Mouse (Mus musculus): ENCODE measurements at regions not wholly inside any gene's neighbourhood (a gene's known extent, or its start where the extent isn't known, plus 50 kb on each side); places are given as distances from the start of the nearest gene placed in this dataset.
"Not testable (repeated sequence)": the region's sequence is repeated elsewhere in the genome, so short reads cannot be mapped to it uniquely, and the experiment has no call there.

GRCm38 (mm10) chr3:22285904-22286303, 209.5 kb downstream of the Tbl1xr1 start:
- Histone ChIP-seq H3K4me1 (ENCODE audit: control insufficient read depth, insufficient read depth, low read length) (no peaks in the 10 kb centered on the region), H3K27me3 (ENCODE audit: control insufficient read depth, insufficient read depth, low read length) (no peaks in the 10 kb centered on the region), H3K36me3 (replicated peaks; ENCODE audit: control insufficient read depth, insufficient read depth, low read depth, low read length) (no peaks in the 10 kb centered on the region), H3K4me2 (ENCODE audit: low read depth, low read length) (no peak overlapping the region), H3K9ac (replicated peaks; ENCODE audit: low read length) (no peak overlapping the region), H3K4me3 (ENCODE audit: low read depth, low read length) (no peak overlapping the region), H3K27ac (replicated peaks; ENCODE audit: low read depth, low read length) (no peak overlapping the region), H3K9me3 (replicated peaks; ENCODE audit: control insufficient read depth, low read length) (no peaks in the 10 kb centered on the region)
- WGBS = 84% methylated on average over 2 of the region's 2 CpGs
- ATAC-seq (replicated peaks; ENCODE audit: insufficient number of reproducible peaks, low FRiP score, low TSS enrichment, low read depth) = no peak
- DNase-seq (ENCODE audit: low spot score) = no peak

DNA sequence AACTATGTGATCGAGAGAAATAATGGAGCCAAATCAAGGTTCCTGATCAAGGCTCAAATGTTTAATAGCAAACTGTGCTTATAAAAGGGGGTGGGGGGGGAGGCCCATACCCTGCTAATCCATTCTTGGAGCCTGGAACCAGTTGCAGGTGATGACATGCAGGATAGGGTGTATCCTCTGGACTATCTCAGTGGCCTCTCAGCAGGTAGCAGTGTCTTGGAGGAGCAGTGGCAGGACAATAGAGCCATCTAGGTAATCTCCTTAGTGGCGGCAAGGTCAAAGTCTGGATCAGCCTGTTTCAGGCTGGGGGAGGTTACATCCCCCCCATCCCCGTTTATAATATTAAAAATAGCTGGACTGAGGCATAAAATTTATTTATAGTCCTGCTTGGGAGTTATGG, 217.0 kb downstream of the Tbl1xr1 start:
- no peaks in the 10 kb centered on the region for H3K27me3 ChIP-seq (ENCODE audit: control insufficient read depth, insufficient read depth, low read length)
- ATAC-seq (replicated peaks; ENCODE audit: insufficient number of reproducible peaks, low FRiP score, low TSS enrichment, low read depth) (no peak), DNase-seq (ENCODE audit: low spot score) (no peak)
- no peak overlapping the region for H3K9ac ChIP-seq (replicated peaks; ENCODE audit: low read length)
- no peaks in the 10 kb centered on the region for H3K9me3 ChIP-seq (replicated peaks; ENCODE audit: control insufficient read depth, low read length)
- H3K4me1 ChIP-seq (ENCODE audit: control insufficient read depth, insufficient read depth, low read length) = no peaks in the 10 kb centered on the region
- H3K4me2 ChIP-seq (ENCODE audit: low read depth, low read length) = no peak overlapping the region
- no peaks in the 10 kb centered on the region for H3K36me3 ChIP-seq (replicated peaks; ENCODE audit: control insufficient read depth, insufficient read depth, low read depth, low read length)
- H3K4me3 ChIP-seq (ENCODE audit: low read depth, low read length) = no peak overlapping the region
- H3K27ac ChIP-seq (replicated peaks; ENCODE audit: low read depth, low read length) = no peak overlapping the region
- WGBS = 78% methylated on average over 3 of the region's 3 CpGs

DNA sequence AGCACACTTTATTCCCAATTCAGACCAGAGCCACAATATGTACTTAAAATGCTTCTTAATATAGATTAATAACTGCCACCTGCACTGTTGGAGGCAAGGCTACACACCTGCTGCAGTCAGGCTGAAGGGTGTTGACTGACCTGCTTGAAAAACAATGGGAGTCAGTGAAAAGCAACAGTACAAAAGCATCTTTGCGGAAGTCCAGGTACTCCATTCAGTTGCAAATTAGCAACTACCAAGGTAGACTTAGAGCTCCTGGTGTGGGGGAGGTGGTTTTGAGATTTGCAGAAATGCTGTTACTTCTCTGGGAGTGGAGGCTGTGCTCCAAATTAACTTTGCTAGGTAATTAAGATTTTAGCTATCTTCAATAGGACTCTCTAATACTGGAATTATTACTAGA, 217.6 kb downstream of the Tbl1xr1 start:
- H3K4me1 ChIP-seq (ENCODE audit: control insufficient read depth, insufficient read depth, low read length); H3K27ac ChIP-seq (replicated peaks; ENCODE audit: low read depth, low read length); H3K9me3 ChIP-seq (replicated peaks; ENCODE audit: control insufficient read depth, low read length); DNase-seq (ENCODE audit: low spot score); H3K9ac ChIP-seq (replicated peaks; ENCODE audit: low read length); H3K36me3 ChIP-seq (replicated peaks; ENCODE audit: control insufficient read depth, insufficient read depth, low read depth, low read length); H3K4me2 ChIP-seq (ENCODE audit: low read depth, low read length); H3K4me3 ChIP-seq (ENCODE audit: low read depth, low read length); ATAC-seq (replicated peaks; ENCODE audit: insufficient number of reproducible peaks, low FRiP score, low TSS enrichment, low read depth); H3K27me3 ChIP-seq (ENCODE audit: control insufficient read depth, insufficient read depth, low read length): not testable (repeated sequence)
- 93% methylated on average over 1 of the region's 1 CpGs for WGBS

DNA sequence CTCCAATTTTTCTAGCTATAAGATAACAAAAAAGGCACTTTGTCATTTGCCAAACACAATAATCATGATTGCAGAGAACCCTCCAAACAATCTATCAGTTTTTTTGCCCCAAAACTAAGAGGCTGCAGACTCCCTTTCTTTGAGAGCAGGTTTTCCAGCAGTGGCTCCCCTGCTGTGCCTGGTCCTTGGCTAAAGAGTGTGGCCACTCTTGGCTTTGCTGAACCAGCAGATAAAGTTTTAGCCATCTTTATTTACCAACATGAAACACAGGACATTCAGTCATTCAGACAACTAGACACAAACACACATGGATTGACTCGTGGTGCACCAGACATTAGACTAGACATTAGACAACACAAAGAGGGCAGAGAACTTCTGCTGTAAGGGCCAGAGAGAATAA, 220.5 kb downstream of the Tbl1xr1 start:
- H3K4me1 ChIP-seq (ENCODE audit: control insufficient read depth, insufficient read depth, low read length); DNase-seq (ENCODE audit: low spot score); H3K9me3 ChIP-seq (replicated peaks; ENCODE audit: control insufficient read depth, low read length); H3K4me2 ChIP-seq (ENCODE audit: low read depth, low read length); H3K9ac ChIP-seq (replicated peaks; ENCODE audit: low read length); H3K36me3 ChIP-seq (replicated peaks; ENCODE audit: control insufficient read depth, insufficient read depth, low read depth, low read length); H3K27me3 ChIP-seq (ENCODE audit: control insufficient read depth, insufficient read depth, low read length); ATAC-seq (replicated peaks; ENCODE audit: insufficient number of reproducible peaks, low FRiP score, low TSS enrichment, low read depth); H3K27ac ChIP-seq (replicated peaks; ENCODE audit: low read depth, low read length); H3K4me3 ChIP-seq (ENCODE audit: low read depth, low read length): not testable (repeated sequence)
- WGBS = 89% methylated on average over 1 of the region's 1 CpGs

GRCm38 (mm10) chr3:22297831-22298230, 221.4 kb downstream of the Tbl1xr1 start:
- not testable (repeated sequence) for H3K4me3 ChIP-seq (ENCODE audit: low read depth, low read length); H3K27ac ChIP-seq (replicated peaks; ENCODE audit: low read depth, low read length); H3K9me3 ChIP-seq (replicated peaks; ENCODE audit: control insufficient read depth, low read length); H3K4me2 ChIP-seq (ENCODE audit: low read depth, low read length); ATAC-seq (replicated peaks; ENCODE audit: insufficient number of reproducible peaks, low FRiP score, low TSS enrichment, low read depth); H3K9ac ChIP-seq (replicated peaks; ENCODE audit: low read length); H3K4me1 ChIP-seq (ENCODE audit: control insufficient read depth, insufficient read depth, low read length); DNase-seq (ENCODE audit: low spot score); H3K36me3 ChIP-seq (replicated peaks; ENCODE audit: control insufficient read depth, insufficient read depth, low read depth, low read length); H3K27me3 ChIP-seq (ENCODE audit: control insufficient read depth, insufficient read depth, low read length)
- 82% methylated on average over 1 of the region's 1 CpGs for WGBS

DNA sequence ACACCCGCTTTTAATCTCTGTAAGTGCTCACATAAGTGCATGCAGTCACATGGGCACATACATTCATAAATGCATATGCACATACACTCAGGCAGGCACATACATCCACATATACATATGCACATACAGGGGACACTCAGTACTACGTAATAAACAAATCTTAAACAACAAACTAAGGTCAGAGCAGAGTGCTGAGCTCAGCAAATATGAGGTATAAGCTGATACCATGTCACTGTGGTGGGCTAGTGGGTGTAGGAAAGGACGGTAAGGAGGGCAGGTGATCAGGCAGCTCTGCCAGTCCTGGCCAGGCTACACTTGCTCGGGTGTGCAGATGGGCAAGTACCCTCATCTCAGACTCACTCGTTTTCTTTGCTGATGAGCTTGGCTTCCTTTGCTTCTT, 224.1 kb downstream of the Tbl1xr1 start:
- no peak overlapping the region for H3K9ac ChIP-seq (replicated peaks; ENCODE audit: low read length)

GRCm38 (mm10) chr3:22301991-22302517, 225.6 kb downstream of the Tbl1xr1 start:
- DNase-seq (ENCODE audit: low spot score) = no peak
- Histone ChIP-seq H3K4me3 (ENCODE audit: low read depth, low read length) (no peak overlapping the region), H3K4me2 (ENCODE audit: low read depth, low read length) (no peak overlapping the region), H3K27me3 (ENCODE audit: control insufficient read depth, insufficient read depth, low read length) (no peaks in the 10 kb centered on the region), H3K9ac (replicated peaks; ENCODE audit: low read length) (no peak overlapping the region), H3K9me3 (replicated peaks; ENCODE audit: control insufficient read depth, low read length) (no peaks in the 10 kb centered on the region), H3K4me1 (ENCODE audit: control insufficient read depth, insufficient read depth, low read length) (no peaks in the 10 kb centered on the region), H3K27ac (replicated peaks; ENCODE audit: low read depth, low read length) (no peak overlapping the region), H3K36me3 (replicated peaks; ENCODE audit: control insufficient read depth, insufficient read depth, low read depth, low read length) (no peaks in the 10 kb centered on the region)
- ATAC-seq (replicated peaks; ENCODE audit: insufficient number of reproducible peaks, low FRiP score, low TSS enrichment, low read depth) = no peak
- WGBS = 53% methylated on average over 5 of the region's 5 CpGs

More for the DNA sequence above, 224.1 kb downstream of the Tbl1xr1 start:
- no peaks in the 10 kb centered on the region for H3K27me3 ChIP-seq (ENCODE audit: control insufficient read depth, insufficient read depth, low read length)
- no peaks in the 10 kb centered on the region for H3K9me3 ChIP-seq (replicated peaks; ENCODE audit: control insufficient read depth, low read length)
- no peak overlapping the region for H3K27ac ChIP-seq (replicated peaks; ENCODE audit: low read depth, low read length)
- no peaks in the 10 kb centered on the region for H3K4me1 ChIP-seq (ENCODE audit: control insufficient read depth, insufficient read depth, low read length)
- WGBS = 92% methylated on average over 5 of the region's 5 CpGs
- no peak overlapping the region for H3K4me2 ChIP-seq (ENCODE audit: low read depth, low read length)
- DNase-seq (ENCODE audit: low spot score) (no peak), ATAC-seq (replicated peaks; ENCODE audit: insufficient number of reproducible peaks, low FRiP score, low TSS enrichment, low read depth) (no peak)
- no peak overlapping the region for H3K4me3 ChIP-seq (ENCODE audit: low read depth, low read length)
- H3K36me3 ChIP-seq (replicated peaks; ENCODE audit: control insufficient read depth, insufficient read depth, low read depth, low read length) = no peaks in the 10 kb centered on the region

- no peaks in the 10 kb centered on the region for H3K4me1 ChIP-seq (ENCODE audit: control insufficient read depth, insufficient read depth, low read length)
- WGBS = 44% methylated on average over 1 of the region's 1 CpGs
- no peaks in the 10 kb centered on the region for H3K9me3 ChIP-seq (replicated peaks; ENCODE audit: control insufficient read depth, low read length)
- no peak for ATAC-seq (replicated peaks; ENCODE audit: insufficient number of reproducible peaks, low FRiP score, low TSS enrichment, low read depth)
- no peak overlapping the region for H3K4me2 ChIP-seq (ENCODE audit: low read depth, low read length)
- no peak overlapping the region for H3K27ac ChIP-seq (replicated peaks; ENCODE audit: low read depth, low read length)
- DNase-seq (ENCODE audit: low spot score) = no peak
- no peak overlapping the region for H3K9ac ChIP-seq (replicated peaks; ENCODE audit: low read length)
- no peak overlapping the region for H3K4me3 ChIP-seq (ENCODE audit: low read depth, low read length)
- no peaks in the 10 kb centered on the region for H3K36me3 ChIP-seq (replicated peaks; ENCODE audit: control insufficient read depth, insufficient read depth, low read depth, low read length)
- H3K27me3 ChIP-seq (ENCODE audit: control insufficient read depth, insufficient read depth, low read length) = no peaks in the 10 kb centered on the region
Observed at GRCm38 (mm10) chr3:22304145-22304544, 227.7 kb downstream of the Tbl1xr1 start.

All from embryonic facial prominence, embryonic 11.5 days (tissue).